Mouse (Mus musculus) neutrophil, adult 5-6 weeks (primary cell): ENCODE results near the gene Epha2. TPM values are rescaled to one million over a fixed set of nuclear protein-coding genes. Genes with fewer than 3 reads are reported as not detected.
A peak's percentile ranks its signal among the peaks of the same experiment; 100 is the strongest.

Experiments
- ATAC-seq: fragments of 151-379, 151-347 bp; 2 replicates; pipeline ENCODE4 v1.8.0; 2017; ENCODE audit warnings: mild to moderate bottlenecking, moderate TSS enrichment; ENCODE audit not compliant: insufficient number of reproducible peaks, poor library complexity, low FRiP score, severe bottlenecking; ENCODE audit errors: extremely low read depth
- total RNA-seq: library from RNA; stranded (forward); fragments of 200-1000 nt; gene quantifications from 2 replicates; pipeline ENCODE4 v1.2.3, GENCODE M21; 2017

Gene Epha2
- total RNA-seq, 1 experiment from 2014 or later = 1.2 TPM

- ATAC-seq = no peak
Observed at GRCm38 (mm10) chr4:141278154-141278553, 22.9 kb upstream of the Epha2 start.

- no peak for ATAC-seq
Observed at GRCm38 (mm10) chr4:141279327-141279726, 21.7 kb upstream of the Epha2 start.

- no peak for ATAC-seq
Observed at GRCm38 (mm10) chr4:141279783-141280182, 21.3 kb upstream of the Epha2 start.

GRCm38 (mm10) chr4:141280471-141280870 is 20.6 kb upstream of the Epha2 start:
- no peak for ATAC-seq

GRCm38 (mm10) chr4:141281153-141281552 is 19.9 kb upstream of the Epha2 start:
- ATAC-seq = no peak

GRCm38 (mm10) chr4:141281578-141281977 is 19.5 kb upstream of the Epha2 start:
- no peak for ATAC-seq

- no peak for ATAC-seq
Observed at GRCm38 (mm10) chr4:141282087-141282486, 19.0 kb upstream of the Epha2 start.

- no peak for ATAC-seq
Observed at GRCm38 (mm10) chr4:141282623-141283022, 18.4 kb upstream of the Epha2 start.

GRCm38 (mm10) chr4:141283176-141283878 is 17.7 kb upstream of the Epha2 start:
- no peak for ATAC-seq

- ATAC-seq = no peak
Observed at GRCm38 (mm10) chr4:141283879-141284411, 17.1 kb upstream of the Epha2 start.

- ATAC-seq = no peak
Observed at GRCm38 (mm10) chr4:141284486-141284885, 16.6 kb upstream of the Epha2 start.

- ATAC-seq = no peak
Observed at GRCm38 (mm10) chr4:141285128-141285527, 15.9 kb upstream of the Epha2 start.

- ATAC-seq = no peak
Observed at GRCm38 (mm10) chr4:141286860-141287517, 14.1 kb upstream of the Epha2 start.

- ATAC-seq = no peak
Observed at GRCm38 (mm10) chr4:141287518-141288004, 13.5 kb upstream of the Epha2 start.

- no peak for ATAC-seq
Observed at GRCm38 (mm10) chr4:141288152-141288551, 12.9 kb upstream of the Epha2 start.

GRCm38 (mm10) chr4:141291571-141292375 is 9.3 kb upstream of the Epha2 start:
- ATAC-seq = no peak

GRCm38 (mm10) chr4:141295774-141296186 is 5.3 kb upstream of the Epha2 start:
- no peak for ATAC-seq

- no peak for ATAC-seq
Observed at GRCm38 (mm10) chr4:141297934-141298333, 3.1 kb upstream of the Epha2 start.

- 0 out of 2 replicates have a peak, but pooled peaks have one; percentile 9 for ATAC-seq
Observed at GRCm38 (mm10) chr4:141299356-141299755, 1.7 kb upstream of the Epha2 start.
